Mouse (Mus musculus): ENCODE measurements around the gene Ebf1. TPM values are rescaled to one million over a fixed set of nuclear protein-coding genes. Genes with fewer than 3 reads are reported as not detected.

Gene Ebf1
- total RNA-seq, 2 experiments from 2014 or later: 55.7 to 56.6 TPM

- DNase-seq (ENCODE audit: low spot score in 2 of 2): no peak
Measured at GRCm38 (mm10) chr11:45003716-45004437, 386.8 kb downstream of the Ebf1 start.

DNA sequence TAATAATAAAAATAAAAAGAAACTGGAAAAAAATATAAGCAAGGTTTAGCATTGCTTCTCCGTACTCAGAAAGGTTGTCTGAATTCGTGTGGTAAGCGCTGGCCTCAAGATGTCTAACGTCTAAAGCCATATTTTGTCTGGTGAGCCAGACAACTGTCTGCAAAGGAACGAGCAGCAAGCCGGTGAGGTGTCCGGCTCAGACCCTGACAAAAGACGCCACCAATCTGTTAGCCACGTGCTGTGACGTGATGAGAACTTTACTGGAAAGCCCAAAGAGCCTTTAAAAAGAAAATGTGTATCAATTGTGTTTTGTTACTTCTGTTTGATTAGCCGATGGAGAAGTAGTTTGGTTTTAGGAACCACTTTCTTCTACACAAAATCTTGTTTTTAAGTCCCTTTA is 390.2 kb downstream of the Ebf1 start:
- no peak for DNase-seq (ENCODE audit: low spot score in 2 of 2)

GRCm38 (mm10) chr11:45008078-45008477 is 391.0 kb downstream of the Ebf1 start:
- DNase-seq (ENCODE audit: low spot score in 2 of 2): peak; percentile 55 to 73

GRCm38 (mm10) chr11:45008760-45009159 is 391.6 kb downstream of the Ebf1 start:
- DNase-seq (ENCODE audit: low spot score in 2 of 2): no peak

DNA sequence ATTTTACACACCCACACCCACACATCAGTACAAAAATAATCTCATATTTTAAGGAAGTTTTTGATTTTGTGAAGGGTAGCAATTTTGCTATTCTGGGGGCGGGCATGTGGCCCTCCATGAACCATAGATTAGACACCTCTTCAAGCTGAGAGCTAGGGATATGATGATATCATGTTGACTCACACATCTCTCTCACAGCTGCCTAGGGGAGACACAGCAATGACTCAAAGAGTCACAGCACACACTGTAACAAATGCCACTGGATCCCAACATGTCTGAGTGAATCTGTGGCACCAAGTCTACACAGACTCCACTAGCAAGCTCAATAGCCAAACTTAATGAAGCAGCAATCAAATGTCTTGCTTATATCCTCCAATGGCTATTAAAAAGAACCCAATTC is 395.0 kb downstream of the Ebf1 start:
- DNase-seq (ENCODE audit: low spot score in 2 of 2): no peak

- no peak for DNase-seq (ENCODE audit: low spot score in 2 of 2)
Measured at GRCm38 (mm10) chr11:45017493-45017892, 400.4 kb downstream of the Ebf1 start.

GRCm38 (mm10) chr11:45026012-45026411 is 408.9 kb downstream of the Ebf1 start:
- no peak for DNase-seq (ENCODE audit: low spot score in 2 of 2)

DNA sequence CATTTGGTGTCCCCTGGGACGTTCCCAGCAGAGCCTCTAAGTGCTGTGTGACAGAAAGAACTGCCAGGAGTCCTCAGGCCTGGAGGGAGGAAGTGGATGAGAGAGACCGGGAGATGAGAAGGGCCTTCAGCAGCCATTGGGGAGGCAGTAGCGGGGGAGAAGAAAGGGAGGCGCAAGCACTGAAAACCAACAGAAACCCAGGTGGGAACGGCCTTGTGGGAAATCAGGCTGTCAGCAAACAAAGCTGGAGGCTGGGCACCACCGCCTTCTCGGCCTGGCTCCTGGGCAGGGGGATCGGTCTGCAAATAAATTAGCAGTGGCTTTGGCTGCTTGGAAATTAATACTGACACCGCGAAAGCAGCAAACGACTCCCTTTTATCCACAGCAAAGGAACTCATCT is 409.6 kb downstream of the Ebf1 start:
- DNase-seq (ENCODE audit: low spot score in 2 of 2): no peak

GRCm38 (mm10) chr11:45027076-45027475 is 410.0 kb downstream of the Ebf1 start:
- no peak for DNase-seq (ENCODE audit: low spot score in 2 of 2)

DNA sequence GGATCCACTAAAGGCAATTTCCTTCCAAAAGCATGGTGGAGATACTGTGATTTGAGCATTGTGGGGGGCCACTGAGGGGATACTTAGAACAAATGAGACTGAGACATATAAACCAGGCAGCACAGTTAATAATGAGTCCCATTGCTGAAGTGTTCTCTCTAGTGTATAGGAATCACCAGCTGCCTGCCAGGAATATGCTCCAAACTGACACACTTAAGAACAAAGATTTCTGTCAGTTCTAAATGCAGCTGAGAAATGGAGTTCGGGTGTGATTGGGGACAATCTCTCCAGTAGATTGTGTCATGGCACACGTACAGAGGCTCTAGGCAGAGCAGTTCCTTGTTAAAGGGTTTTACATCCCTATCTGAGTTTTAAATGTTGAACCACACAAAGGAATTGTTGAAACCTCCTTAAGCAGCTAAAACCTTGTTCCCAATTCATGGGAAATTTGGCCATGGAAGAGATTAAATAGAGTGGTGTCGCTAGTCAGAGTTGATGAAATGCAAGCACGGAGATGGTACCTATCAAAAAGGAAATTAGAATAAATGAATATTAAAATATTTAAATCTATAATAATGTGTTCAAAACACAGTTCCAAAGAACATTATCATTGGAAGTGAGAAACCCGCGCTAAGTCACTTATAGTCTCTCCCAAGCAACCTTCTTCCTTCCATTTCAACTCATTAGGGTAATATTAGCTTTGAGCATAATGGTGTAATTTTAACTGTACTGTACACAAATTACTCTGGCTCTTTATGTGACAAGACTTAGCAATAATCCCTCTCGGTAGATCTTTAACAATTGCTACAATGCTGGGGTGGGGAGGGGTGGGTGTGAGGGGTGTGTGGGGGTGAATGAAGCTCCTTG is 438.9 kb downstream of the Ebf1 start:
- no peak for DNase-seq (ENCODE audit: low spot score in 2 of 2)

Other genes with a start within 250 kb of the Ebf1 start
- not detected for gene Il12b, start 217.3 kb upstream of the Ebf1 start, total RNA-seq (2021)
- gene Ublcp1, start 146.8 kb upstream of the Ebf1 start, total RNA-seq (2021): 10 to 100 TPM; 20.8 to 25.9 TPM
- 10 to 100 TPM; 30.6 to 32.2 TPM for gene Rnf145, start 98.4 kb upstream of the Ebf1 start, total RNA-seq (2021)